Mouse (Mus musculus): ENCODE results near the gene Npepps.
"Not testable (repeated sequence)": the region's sequence is repeated elsewhere in the genome, so short reads cannot be mapped to it uniquely, and the experiment has no call there.

Npepps gene

GRCm38 (mm10) chr11:97280216-97280861, at the start of gene Npepps:
Gene Npepps, minus strand, starts transcription at chr11:97280638.
- DNase-seq (ENCODE audit: extremely low read depth, low read depth) = no peak

GRCm38 (mm10) chr11:97328148-97328547, 47.7 kb upstream of the Npepps start:
- peak; percentile 30 for DNase-seq (ENCODE audit: extremely low read depth, low read depth)

GRCm38 (mm10) chr11:97325224-97325623, 44.8 kb upstream of the Npepps start:
- DNase-seq (ENCODE audit: extremely low read depth, low read depth) = no peak

GRCm38 (mm10) chr11:97321894-97322600, 41.6 kb upstream of the Npepps start:
- DNase-seq (ENCODE audit: extremely low read depth, low read depth) = not testable (repeated sequence)

GRCm38 (mm10) chr11:97321197-97321596, 40.8 kb upstream of the Npepps start:
- DNase-seq (ENCODE audit: extremely low read depth, low read depth) = no peak

- peak; percentile 88 for DNase-seq (ENCODE audit: extremely low read depth, low read depth)
Observed at GRCm38 (mm10) chr11:97315504-97316503, 35.4 kb upstream of the Npepps start, which contains the start of gene Mrpl45. Gene Mrpl45, plus strand, starts transcription at chr11:97315716.

- no peak for DNase-seq (ENCODE audit: extremely low read depth, low read depth)
Observed at GRCm38 (mm10) chr11:97314751-97315503, 34.5 kb upstream of the Npepps start.

GRCm38 (mm10) chr11:97314110-97314509, 33.7 kb upstream of the Npepps start:
- DNase-seq (ENCODE audit: extremely low read depth, low read depth) = no peak

GRCm38 (mm10) chr11:97312871-97313270, 32.4 kb upstream of the Npepps start:
- not testable (repeated sequence) for DNase-seq (ENCODE audit: extremely low read depth, low read depth)

GRCm38 (mm10) chr11:97310895-97311631, 30.6 kb upstream of the Npepps start:
- DNase-seq (ENCODE audit: extremely low read depth, low read depth) = no peak

GRCm38 (mm10) chr11:97309911-97310571, 29.6 kb upstream of the Npepps start:
- DNase-seq (ENCODE audit: extremely low read depth, low read depth) = peak; percentile 59

GRCm38 (mm10) chr11:97309451-97309836, 29.0 kb upstream of the Npepps start:
- no peak for DNase-seq (ENCODE audit: extremely low read depth, low read depth)

- DNase-seq (ENCODE audit: extremely low read depth, low read depth) = no peak
Observed at GRCm38 (mm10) chr11:97308806-97309450, 28.5 kb upstream of the Npepps start.

- no peak for DNase-seq (ENCODE audit: extremely low read depth, low read depth)
Observed at GRCm38 (mm10) chr11:97307294-97308069, 27.0 kb upstream of the Npepps start.

- no peak for DNase-seq (ENCODE audit: extremely low read depth, low read depth)
Observed at GRCm38 (mm10) chr11:97304631-97305030, 24.2 kb upstream of the Npepps start.

- no peak for DNase-seq (ENCODE audit: extremely low read depth, low read depth)
Observed at GRCm38 (mm10) chr11:97302231-97302781, 21.9 kb upstream of the Npepps start.

- no peak for DNase-seq (ENCODE audit: extremely low read depth, low read depth)
Observed at GRCm38 (mm10) chr11:97301406-97301805, 21.0 kb upstream of the Npepps start.

- no peak for DNase-seq (ENCODE audit: extremely low read depth, low read depth)
Observed at GRCm38 (mm10) chr11:97299939-97300338, 19.5 kb upstream of the Npepps start.
